Mouse (Mus musculus): ENCODE measurements around the gene Scyl2.
"Not testable (repeated sequence)": the region's sequence is repeated elsewhere in the genome, so short reads cannot be mapped to it uniquely, and the experiment has no call there.

Gene Scyl2

DNA sequence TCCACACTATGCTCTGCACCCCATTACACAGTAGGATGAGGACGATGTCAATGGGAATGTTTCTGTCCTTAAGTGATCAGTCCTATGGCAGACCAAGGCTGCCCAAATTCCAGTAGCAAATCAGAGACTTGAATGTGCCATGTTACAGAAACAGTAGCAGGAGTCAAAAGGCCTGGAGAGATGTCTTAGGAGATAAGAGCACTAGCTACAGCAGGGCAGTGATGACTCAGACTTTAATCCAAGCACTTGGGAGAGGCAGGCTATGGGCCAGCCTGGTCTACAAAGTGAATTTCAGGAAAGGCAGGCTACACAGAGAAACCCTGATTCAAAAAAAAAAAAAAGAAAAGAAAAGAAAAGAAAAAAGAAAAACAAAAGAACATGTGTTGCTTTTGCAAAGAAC, 6.6 kb downstream of the Scyl2 start:
- DNase-seq (ENCODE audit: low spot score in 2 of 2) = no peak

DNA sequence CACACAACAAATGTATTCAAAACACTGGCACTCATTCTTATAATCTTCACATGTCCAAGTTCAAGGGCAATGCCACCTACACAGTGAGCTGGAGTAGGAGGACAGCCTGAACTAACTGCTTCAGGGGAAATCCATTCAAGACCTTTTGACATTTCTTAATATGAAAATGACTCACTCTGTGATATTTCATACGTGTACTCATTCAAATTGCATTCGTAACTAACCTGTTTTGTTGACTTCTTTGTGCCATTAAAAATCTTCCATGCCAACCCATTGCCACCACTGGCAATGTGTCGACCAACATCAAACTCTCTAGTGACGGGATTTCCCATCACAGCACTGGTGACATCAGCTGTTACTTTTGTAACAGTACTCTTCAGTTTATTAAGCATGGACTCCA, 8.0 kb downstream of the Scyl2 start:
- no peak for DNase-seq (ENCODE audit: low spot score in 2 of 2)

DNA sequence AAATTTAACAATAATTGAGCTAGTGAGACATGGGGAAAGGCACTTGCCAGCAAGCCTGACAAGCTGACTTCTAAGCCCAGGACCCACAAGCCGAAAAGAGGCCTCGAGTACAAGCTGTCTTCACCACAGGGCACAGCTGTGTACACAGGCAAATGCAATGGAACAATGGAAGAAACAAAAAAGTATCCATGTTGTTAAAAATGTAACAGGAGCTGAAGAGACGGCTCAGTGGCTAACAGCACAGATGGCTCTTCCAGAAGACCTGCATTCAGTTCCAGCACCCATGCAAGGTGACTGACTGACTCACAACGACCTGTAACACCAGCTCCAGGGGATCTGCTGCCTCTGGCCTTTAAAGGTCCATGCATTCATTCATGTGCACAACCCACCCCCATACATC, 9.5 kb downstream of the Scyl2 start:
- no peak for DNase-seq (ENCODE audit: low spot score in 2 of 2)

DNA sequence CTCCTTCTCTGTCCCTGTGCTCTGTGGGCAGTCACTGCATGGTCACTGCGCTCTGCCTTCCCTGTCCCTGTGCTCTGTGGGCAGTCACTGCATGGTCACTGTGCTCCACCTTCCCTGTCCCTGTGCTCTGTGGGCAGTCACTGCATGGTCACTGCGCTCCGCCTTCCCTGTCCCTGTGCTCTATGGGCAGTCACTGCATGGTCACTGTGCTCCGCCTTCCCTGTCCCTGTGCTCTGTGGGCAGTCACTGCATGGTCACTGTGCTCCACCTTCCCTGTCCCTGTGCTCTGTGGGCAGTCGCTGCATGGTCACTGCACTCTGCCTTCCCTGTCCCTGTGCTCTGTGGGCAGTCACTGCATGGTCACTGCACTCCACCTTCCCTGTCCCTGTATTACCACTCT, 15.7 kb downstream of the Scyl2 start:
- not testable (repeated sequence) for DNase-seq (ENCODE audit: low spot score in 2 of 2)

DNA sequence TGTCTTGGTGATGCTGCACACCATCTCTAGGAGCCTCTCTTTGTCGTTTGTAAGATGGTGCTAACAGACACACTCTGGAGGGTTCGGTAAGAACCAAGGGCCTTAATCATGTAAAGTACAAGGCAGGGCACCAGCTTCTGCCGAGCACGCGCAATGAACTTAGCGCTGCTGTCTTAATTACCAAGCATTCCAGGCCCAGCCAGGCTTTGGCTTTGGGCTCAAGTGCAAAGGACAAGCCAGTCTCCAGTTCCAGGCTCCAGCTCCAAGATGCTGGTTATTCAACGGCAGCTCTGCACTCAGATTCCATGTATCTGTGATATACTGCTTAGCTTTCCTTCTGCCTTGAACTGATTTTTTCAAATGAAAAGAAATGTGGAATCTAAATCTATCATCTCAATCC, 18.5 kb downstream of the Scyl2 start:
- DNase-seq (ENCODE audit: low spot score in 2 of 2) = no peak

DNA sequence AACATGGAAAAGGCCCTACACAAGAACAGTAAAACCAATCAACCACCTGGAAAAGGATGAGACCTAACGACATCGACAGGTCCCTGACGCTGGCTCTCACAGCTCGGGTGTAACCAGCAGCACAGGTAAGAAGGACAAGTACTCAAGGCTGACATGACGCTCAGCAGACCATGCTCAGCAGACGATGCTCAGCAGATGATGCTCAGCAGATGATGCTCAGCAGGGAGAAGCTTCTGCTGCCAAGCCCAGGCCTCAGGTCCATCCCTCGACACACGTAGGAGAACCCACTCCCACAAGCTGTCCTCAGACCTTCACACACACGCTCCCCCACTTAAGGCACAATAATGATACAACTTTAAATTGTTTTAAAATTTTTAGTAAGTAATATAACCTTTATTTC, 20.4 kb downstream of the Scyl2 start:
- no peak for DNase-seq (ENCODE audit: low spot score in 2 of 2)

DNA sequence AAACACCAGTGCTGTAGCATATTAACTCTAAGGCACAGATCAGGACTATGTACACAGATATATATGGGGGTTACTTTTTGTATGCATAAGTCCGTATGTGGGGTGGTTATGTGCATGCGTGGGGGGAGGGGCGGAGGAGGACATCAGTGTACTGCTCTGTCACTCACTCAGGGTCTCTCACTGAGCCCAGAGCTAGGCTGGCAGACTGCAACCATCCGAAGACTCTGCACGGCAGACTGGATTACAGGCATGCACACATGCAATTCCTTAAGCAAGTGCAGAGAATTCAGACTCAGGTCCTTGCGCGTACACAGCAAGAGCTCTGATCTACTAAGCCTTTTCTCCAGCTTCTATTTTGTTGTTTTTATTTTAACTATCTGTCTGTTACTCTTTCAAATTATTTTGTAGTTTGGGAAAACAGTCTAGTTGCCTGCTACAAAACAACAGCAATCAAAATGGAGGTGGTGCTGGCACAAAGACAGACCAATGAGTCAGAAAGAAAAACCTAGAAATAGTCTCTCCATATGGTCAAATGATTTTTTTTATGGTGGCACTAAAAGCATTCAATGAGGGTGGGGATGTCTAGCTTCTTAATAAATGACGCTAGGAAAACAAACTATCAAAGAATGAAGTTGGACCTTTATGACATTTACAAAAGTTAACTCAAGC, 21.0 kb downstream of the Scyl2 start:
- DNase-seq (ENCODE audit: low spot score in 2 of 2) = no peak

- DNase-seq (ENCODE audit: low spot score in 2 of 2) = no peak
Measured at GRCm38 (mm10) chr10:89656366-89656765, 29.7 kb downstream of the Scyl2 start.

GRCm38 (mm10) chr10:89652912-89653311, 33.2 kb downstream of the Scyl2 start:
- DNase-seq (ENCODE audit: low spot score in 2 of 2) = no peak

- DNase-seq (ENCODE audit: low spot score in 2 of 2) = no peak
Measured at GRCm38 (mm10) chr10:89651691-89652090, 34.4 kb downstream of the Scyl2 start.

- DNase-seq (ENCODE audit: low spot score in 2 of 2) = no peak
Measured at GRCm38 (mm10) chr10:89646918-89647317, 39.2 kb downstream of the Scyl2 start.

DNA sequence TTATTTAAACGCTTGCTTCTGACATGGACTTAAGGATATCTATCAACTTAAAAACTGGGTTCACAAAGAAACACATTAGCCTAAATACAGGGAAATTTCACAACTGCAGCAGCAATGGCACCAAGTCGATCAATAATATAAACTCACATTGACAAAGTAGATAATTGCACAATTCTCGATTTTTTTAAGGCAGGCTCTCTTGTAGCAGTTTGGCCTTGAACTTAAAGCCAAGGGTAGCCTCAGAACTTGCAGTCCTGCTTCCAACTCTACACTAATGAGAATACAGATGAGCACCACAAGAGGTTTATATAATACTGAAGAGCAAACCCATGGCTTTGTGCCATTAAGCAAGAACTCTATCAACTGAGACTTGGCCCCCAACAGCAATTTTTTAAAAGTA, 49.1 kb downstream of the Scyl2 start:
- DNase-seq (ENCODE audit: low spot score in 2 of 2) = no peak

- no peak for DNase-seq (ENCODE audit: low spot score in 2 of 2)
Measured at GRCm38 (mm10) chr10:89635018-89635417, 51.1 kb downstream of the Scyl2 start.

DNA sequence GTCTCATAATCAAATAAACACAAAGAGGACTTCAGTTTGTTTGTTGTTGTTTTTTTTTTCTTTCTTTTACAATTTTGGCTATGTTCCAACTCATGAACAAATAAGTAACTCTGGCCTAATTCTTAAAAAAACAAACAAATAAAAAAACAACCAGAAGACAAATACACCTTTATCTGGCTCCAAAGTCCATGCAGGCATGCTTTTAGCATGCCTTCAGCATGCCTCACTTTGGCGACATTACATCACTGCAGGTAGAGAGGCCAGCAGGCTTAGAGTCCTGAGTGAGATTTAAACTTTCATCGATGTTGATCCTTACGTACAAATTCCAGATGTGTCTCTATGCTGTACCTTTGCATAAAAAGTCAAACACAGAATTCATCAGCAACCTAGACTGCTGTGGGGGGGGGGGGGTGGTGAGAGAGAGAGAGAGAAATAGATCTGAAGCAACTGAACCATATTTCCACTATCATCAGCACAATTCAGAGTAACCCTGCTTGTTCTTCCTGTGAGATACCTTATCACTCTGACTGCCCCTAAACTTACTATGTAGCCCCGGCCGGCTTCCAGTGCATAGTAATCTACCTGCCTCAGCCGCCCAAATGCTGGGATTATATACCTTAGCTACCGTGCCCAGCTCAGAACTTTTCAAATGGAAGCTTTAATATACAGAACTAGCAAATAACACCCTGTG, 52.2 kb downstream of the Scyl2 start:
- DNase-seq (ENCODE audit: low spot score in 2 of 2) = no peak

- no peak for DNase-seq (ENCODE audit: low spot score in 2 of 2)
Measured at GRCm38 (mm10) chr10:89633121-89633520, 53.0 kb downstream of the Scyl2 start.

DNA sequence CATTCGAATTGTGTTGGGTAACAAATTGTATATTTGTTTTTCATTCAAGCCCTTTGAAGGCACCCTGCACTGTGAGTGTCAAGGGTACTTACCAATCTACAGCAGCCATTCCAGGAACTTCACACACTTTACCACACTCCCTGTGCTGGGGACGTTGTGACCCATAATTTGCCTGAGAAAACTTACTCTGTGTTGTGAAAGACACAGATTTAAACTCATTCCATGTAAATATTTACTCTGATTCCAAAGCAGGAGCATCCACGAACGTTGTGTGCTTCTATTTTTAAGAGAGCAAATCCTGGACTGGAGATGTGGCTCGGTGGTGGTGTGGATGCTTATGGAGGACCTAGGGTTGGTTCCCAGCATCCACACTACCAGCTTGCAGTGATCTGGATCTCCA, 54.3 kb downstream of the Scyl2 start:
- no peak for DNase-seq (ENCODE audit: low spot score in 2 of 2)

DNA sequence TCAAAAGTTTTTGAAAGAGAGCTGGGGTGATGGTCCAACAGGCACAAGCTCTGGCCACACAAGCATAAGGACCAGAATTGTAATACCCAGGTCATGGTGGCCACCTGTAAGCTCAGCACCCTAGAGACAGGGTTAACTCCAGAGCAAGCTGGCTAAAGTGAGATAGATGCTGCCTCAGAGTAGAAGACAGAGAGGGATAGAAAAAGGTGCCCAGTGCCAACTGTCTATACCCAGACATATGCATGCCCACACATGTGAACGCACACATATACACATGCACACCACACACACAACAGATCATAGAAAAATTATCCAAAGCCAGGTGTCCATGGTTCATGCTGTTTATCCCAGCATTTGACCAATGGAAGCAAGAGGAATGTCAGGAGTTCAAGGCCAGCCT, 55.5 kb downstream of the Scyl2 start:
- no peak for DNase-seq (ENCODE audit: low spot score in 2 of 2)

- peak in 1 of 2 experiments; percentile 10 for DNase-seq (ENCODE audit: low spot score in 2 of 2)
Measured at GRCm38 (mm10) chr10:89630052-89630451, 56.0 kb downstream of the Scyl2 start.

DNA sequence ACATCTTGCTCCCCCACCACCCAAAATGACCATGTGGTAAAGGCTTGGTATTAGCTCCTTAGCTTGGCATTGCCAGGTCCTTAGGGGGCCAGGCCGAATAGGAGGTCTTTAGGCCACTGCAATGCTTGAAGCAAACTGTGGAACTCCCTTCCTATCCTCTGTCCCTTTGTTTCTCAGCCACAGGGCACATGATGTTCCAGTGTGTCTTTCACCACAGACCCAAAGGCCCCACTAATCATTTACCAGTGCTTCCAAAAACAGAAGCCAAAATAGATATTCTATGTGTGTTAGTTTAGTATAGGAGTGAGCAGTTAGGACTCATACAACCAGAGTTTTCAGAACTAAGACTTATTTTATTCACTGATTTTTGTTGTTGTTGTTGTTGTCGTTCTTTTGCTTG, 59.4 kb downstream of the Scyl2 start:
- DNase-seq (ENCODE audit: low spot score in 2 of 2) = no peak

DNA sequence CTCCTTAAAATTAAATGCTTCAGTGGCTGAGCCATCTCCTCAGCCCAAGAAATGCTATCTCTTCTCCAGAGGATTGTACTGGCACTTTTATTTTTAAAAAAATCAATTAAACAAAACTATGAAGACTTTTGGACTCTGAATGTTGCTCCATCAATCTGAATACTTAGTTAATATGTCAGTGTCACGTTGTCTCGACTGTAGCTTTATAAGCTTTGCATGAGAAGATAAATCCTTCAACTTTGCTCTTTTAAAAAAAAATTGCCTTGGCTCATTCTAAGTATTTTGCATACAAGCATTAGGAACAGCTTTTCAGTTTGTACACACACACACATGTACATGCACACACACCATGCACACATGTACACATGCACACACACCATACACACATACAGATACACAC, 61.9 kb downstream of the Scyl2 start:
- DNase-seq (ENCODE audit: low spot score in 2 of 2) = no peak

- no peak for DNase-seq (ENCODE audit: low spot score in 2 of 2)
Measured at GRCm38 (mm10) chr10:89621129-89621528, 65.0 kb downstream of the Scyl2 start, which contains the start of gene Slc17a8. Gene Slc17a8, minus strand, starts transcription at chr10:89621253.

DNA sequence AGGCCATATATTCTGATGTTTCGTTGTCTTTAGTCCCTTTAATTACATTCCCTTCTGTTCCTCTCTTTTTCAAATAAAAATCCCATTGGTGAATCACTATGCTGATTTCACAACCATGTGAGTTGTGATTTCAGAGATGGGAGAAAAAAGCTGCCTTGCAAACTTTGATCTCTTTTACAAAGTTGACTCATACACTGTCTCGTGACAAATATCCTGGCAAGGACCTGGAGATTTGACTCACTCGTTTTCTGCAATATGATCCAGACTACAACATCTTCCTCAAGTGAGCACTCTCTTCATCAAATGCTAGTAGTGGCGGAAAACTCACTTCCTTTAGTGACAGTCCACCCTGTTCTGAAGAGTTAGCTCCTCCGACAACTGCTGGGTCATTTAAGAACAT, 86.8 kb downstream of the Scyl2 start:
- DNase-seq (ENCODE audit: low spot score in 2 of 2) = no peak

GRCm38 (mm10) chr10:89597275-89597674, 88.8 kb downstream of the Scyl2 start:
- no peak for DNase-seq (ENCODE audit: low spot score in 2 of 2)

DNA sequence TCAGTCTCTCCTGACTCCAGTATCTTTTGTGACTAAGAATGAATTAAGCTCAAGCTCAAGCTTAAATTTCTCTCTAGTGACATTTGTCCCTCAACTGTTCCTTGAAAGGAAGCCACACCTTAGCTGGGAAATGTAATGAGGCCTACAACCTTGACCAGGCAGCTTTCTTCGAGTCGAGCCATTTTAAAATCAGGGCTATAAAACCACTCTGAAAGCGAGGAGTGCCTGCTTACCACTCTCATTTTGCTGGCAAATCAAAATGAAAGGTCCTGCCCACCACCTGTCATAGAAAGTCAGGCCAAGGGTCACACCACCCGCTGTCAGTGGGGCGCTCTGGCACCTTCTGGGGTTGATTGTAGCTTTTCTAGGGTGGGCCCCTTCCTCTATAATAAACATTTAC, 90.2 kb downstream of the Scyl2 start:
- no peak for DNase-seq (ENCODE audit: low spot score in 2 of 2)
